Mouse (Mus musculus) limb, embryonic 14.5 days (tissue): ENCODE results near the gene Pltp. TPM values are rescaled to one million over a fixed set of nuclear protein-coding genes. Genes with fewer than 3 reads are reported as not detected.

Source experiments
- ATAC-seq: fragments of 200-750 bp; cut with Nextera tagmentation; 2 replicates; pipeline ENCODE4 v1.8.0; 2017; ENCODE audit warnings: low read depth, moderate number of reproducible peaks, moderate TSS enrichment; ENCODE audit not compliant: low FRiP score
- DNase-seq: peaks from one replicate; pipeline ENCODE4 v3.0.0-alpha.2; 2015; ENCODE audit warnings: low spot score
- H3K27ac ChIP-seq: fragments of 300-500 bp; sonication (generic); replicated peaks from 2 replicates; pipeline ENCODE4 v1.5.1; 2014; ENCODE audit warnings: low read depth, mild to moderate bottlenecking, low read length, moderate library complexity, mixed read lengths
- H3K27me3 ChIP-seq: fragments of 300-500 bp; sonication (generic); 2 replicates; pipeline ENCODE4 v1.6.1; 2014; ENCODE audit warnings: low read length, mixed read lengths; ENCODE audit not compliant: control insufficient read depth, insufficient read depth
- H3K36me3 ChIP-seq: fragments of 300-500 bp; sonication (generic); 2 replicates; pipeline ENCODE4 v1.6.1; 2014; ENCODE audit warnings: mild to moderate bottlenecking, low read length, moderate library complexity, mixed read lengths; ENCODE audit not compliant: control insufficient read depth, insufficient read depth
- H3K4me1 ChIP-seq: fragments of 300-500 bp; sonication (generic); 2 replicates; pipeline ENCODE4 v1.6.1; 2014; ENCODE audit warnings: antibody characterized with exemption, low read length, mixed read lengths; ENCODE audit not compliant: control insufficient read depth, insufficient read depth
- H3K4me2 ChIP-seq: fragments of 300-500 bp; sonication (generic); replicated peaks from 2 replicates; pipeline ENCODE4 v1.6.1; 2014; ENCODE audit warnings: low read depth, mild to moderate bottlenecking, low read length, moderate library complexity; ENCODE audit not compliant: severe bottlenecking
- H3K4me3 ChIP-seq: fragments of 300-500 bp; sonication (generic); replicated peaks from 2 replicates; pipeline ENCODE4 v1.5.1; 2014; ENCODE audit warnings: low read length
- H3K9ac ChIP-seq: fragments of 300-500 bp; sonication (generic); 2 replicates; pipeline ENCODE4 v1.6.1; 2014; ENCODE audit warnings: mild to moderate bottlenecking, low read depth, low read length, moderate library complexity; ENCODE audit not compliant: severe bottlenecking
- H3K9me3 ChIP-seq: fragments of 300-500 bp; sonication (generic); 2 replicates; pipeline ENCODE4 v1.6.1; 2016; ENCODE audit warnings: low read length; ENCODE audit not compliant: control insufficient read depth
- POLR2A ChIP-seq: fragments of 200-500 bp; IDR thresholded peaks from 2 replicates; pipeline ENCODE4 v1.8.0; 2012; ENCODE audit warnings: inconsistent platforms, mild to moderate bottlenecking, moderate library complexity, borderline replicate concordance; ENCODE audit not compliant: insufficient read depth, insufficient read length; ENCODE audit errors: extremely low read depth
- WGBS: fragments of 180-500 bp; shearing (Covaris S2); extraction: QIAGEN DNeasy Blood & Tissue Kit; methylation state at CpG from one replicate; pipeline ENCODE4 v1.1.7; 2014; 5-methylcytosine and 5-hydroxymethylcytosine counted together
- polyA plus RNA-seq, 2 experiments: library from polyadenylated mRNA; depleted of rRNA in 1 of 2; stranded (reverse) in 1 of 2; unstranded in 1 of 2; fragments of >200 nt; fragmentation: Nextera tagmentation in 1 of 2; extraction: Ambion mirVana in 1 of 2; gene quantifications; 2 replicates each; pipeline versions ENCODE4 v1.2.1 to v1.2.3; 2012 to 2014

The Pltp gene
- polyA plus RNA-seq, 2 experiments = 45.5 to 56.2 TPM

GRCm38 (mm10) chr2:164790451-164790850 is 67.1 kb downstream of the Pltp start:
- H3K4me1 ChIP-seq = peaks cover 7% of the 10 kb centered on the region; the same call in 1 of the 2 replicates
- H3K27ac ChIP-seq = no peak overlapping the region
- H3K27me3 ChIP-seq = no peaks in the 10 kb centered on the region
- 77% methylated on average over 4 of the region's 4 CpGs for WGBS
- no peak overlapping the region for H3K4me3 ChIP-seq
- ATAC-seq (no peak), DNase-seq (no peak)
- peaks cover 60% of the 10 kb centered on the region for H3K36me3 ChIP-seq
- no peaks in the 10 kb centered on the region for H3K9me3 ChIP-seq
- no peak for TF ChIP-seq POLR2A
- no peak overlapping the region for H3K4me2 ChIP-seq
- H3K9ac ChIP-seq = no peak overlapping the region

Other genes with a start within 250 kb of the Pltp start
- not detected in 2 replicates for gene Wfdc6b, start 244.2 kb downstream of the Pltp start, polyA plus RNA-seq (2012; rRNA removed)
- not detected in 2 replicates for gene Wfdc6b, start 244.2 kb downstream of the Pltp start, polyA plus RNA-seq (2014; fragmentation: Nextera tagmentation; extraction: Ambion mirVana)
- not detected in 2 replicates for gene Wfdc8, start 244.1 kb downstream of the Pltp start, polyA plus RNA-seq (2012; rRNA removed)
- not detected in 2 replicates for gene Wfdc8, start 244.1 kb downstream of the Pltp start, polyA plus RNA-seq (2014; fragmentation: Nextera tagmentation; extraction: Ambion mirVana)
- gene Wfdc16, start 218.9 kb downstream of the Pltp start, polyA plus RNA-seq (2012; rRNA removed) = not detected in 2 replicates
- not detected in 2 replicates for gene Wfdc16, start 218.9 kb downstream of the Pltp start, polyA plus RNA-seq (2014; fragmentation: Nextera tagmentation; extraction: Ambion mirVana)
- 0.31 and 0.37 TPM in 2 replicates for gene Wfdc10, start 201.7 kb downstream of the Pltp start, polyA plus RNA-seq (2012; rRNA removed)
- 0.68 TPM in 1 of 2 replicates, not detected in the other for gene Wfdc10, start 201.7 kb downstream of the Pltp start, polyA plus RNA-seq (2014; fragmentation: Nextera tagmentation; extraction: Ambion mirVana)
- gene Wfdc9, start 201.1 kb downstream of the Pltp start, polyA plus RNA-seq (2012; rRNA removed) = not detected in 2 replicates
- gene Wfdc9, start 201.1 kb downstream of the Pltp start, polyA plus RNA-seq (2014; fragmentation: Nextera tagmentation; extraction: Ambion mirVana) = not detected in 2 replicates
- not detected in 2 replicates for gene Wfdc11, start 183.6 kb downstream of the Pltp start, polyA plus RNA-seq (2012; rRNA removed)
- not detected in 2 replicates for gene Wfdc11, start 183.6 kb downstream of the Pltp start, polyA plus RNA-seq (2014; fragmentation: Nextera tagmentation; extraction: Ambion mirVana)
- gene Wfdc13, start 172.6 kb downstream of the Pltp start, polyA plus RNA-seq (2012; rRNA removed) = 0.06 and 0.08 TPM in 2 replicates
- gene Wfdc13, start 172.6 kb downstream of the Pltp start, polyA plus RNA-seq (2014; fragmentation: Nextera tagmentation; extraction: Ambion mirVana) = 0.18 TPM in 1 of 2 replicates, not detected in the other
- not detected in 2 replicates for gene Spint4, start 159.2 kb downstream of the Pltp start, polyA plus RNA-seq (2012; rRNA removed)
- gene Spint4, start 159.2 kb downstream of the Pltp start, polyA plus RNA-seq (2014; fragmentation: Nextera tagmentation; extraction: Ambion mirVana) = not detected in 2 replicates
- gene Spint5, start 142.4 kb downstream of the Pltp start, polyA plus RNA-seq (2012; rRNA removed) = not detected in 2 replicates
- not detected in 2 replicates for gene Spint5, start 142.4 kb downstream of the Pltp start, polyA plus RNA-seq (2014; fragmentation: Nextera tagmentation; extraction: Ambion mirVana)
- gene Wfdc3, start 111.8 kb downstream of the Pltp start, polyA plus RNA-seq (2012; rRNA removed) = 0.67 and 0.79 TPM in 2 replicates
- 0.37 and 0.50 TPM in 2 replicates for gene Wfdc3, start 111.8 kb downstream of the Pltp start, polyA plus RNA-seq (2014; fragmentation: Nextera tagmentation; extraction: Ambion mirVana)
- 46.0 and 58.6 TPM in 2 replicates for gene Dnttip1, start 111.7 kb downstream of the Pltp start, polyA plus RNA-seq (2012; rRNA removed)
- 70.1 and 70.6 TPM in 2 replicates for gene Dnttip1, start 111.7 kb downstream of the Pltp start, polyA plus RNA-seq (2014; fragmentation: Nextera tagmentation; extraction: Ambion mirVana)
- 293 and 329 TPM in 2 replicates for gene Ube2c, start 87.8 kb downstream of the Pltp start, polyA plus RNA-seq (2012; rRNA removed)
- gene Ube2c, start 87.8 kb downstream of the Pltp start, polyA plus RNA-seq (2014; fragmentation: Nextera tagmentation; extraction: Ambion mirVana) = 279 and 305 TPM in 2 replicates
- gene Tnnc2, start 77.7 kb downstream of the Pltp start, polyA plus RNA-seq (2012; rRNA removed) = 178 and 322 TPM in 2 replicates
- 273 and 401 TPM in 2 replicates for gene Tnnc2, start 77.7 kb downstream of the Pltp start, polyA plus RNA-seq (2014; fragmentation: Nextera tagmentation; extraction: Ambion mirVana)
- gene Snx21, start 71.9 kb downstream of the Pltp start, polyA plus RNA-seq (2012; rRNA removed) = 26.0 and 35.0 TPM in 2 replicates
- gene Snx21, start 71.9 kb downstream of the Pltp start, polyA plus RNA-seq (2014; fragmentation: Nextera tagmentation; extraction: Ambion mirVana) = 29.2 and 34.0 TPM in 2 replicates
- 31.5 and 41.2 TPM in 2 replicates for gene Acot8, start 52.8 kb downstream of the Pltp start, polyA plus RNA-seq (2012; rRNA removed)
- 14.0 and 15.2 TPM in 2 replicates for gene Acot8, start 52.8 kb downstream of the Pltp start, polyA plus RNA-seq (2014; fragmentation: Nextera tagmentation; extraction: Ambion mirVana)
- gene Zswim3, start 52.6 kb downstream of the Pltp start, polyA plus RNA-seq (2012; rRNA removed) = 4.3 and 4.9 TPM in 2 replicates
- gene Zswim3, start 52.6 kb downstream of the Pltp start, polyA plus RNA-seq (2014; fragmentation: Nextera tagmentation; extraction: Ambion mirVana) = 6.9 and 7.0 TPM in 2 replicates
- gene Zswim1, start 35.0 kb downstream of the Pltp start, polyA plus RNA-seq (2012; rRNA removed) = 9.1 and 11.2 TPM in 2 replicates
- 19.5 and 19.9 TPM in 2 replicates for gene Zswim1, start 35.0 kb downstream of the Pltp start, polyA plus RNA-seq (2014; fragmentation: Nextera tagmentation; extraction: Ambion mirVana)
- gene Spata25, start 29.2 kb downstream of the Pltp start, polyA plus RNA-seq (2012; rRNA removed) = 0.09 and 0.13 TPM in 2 replicates
- gene Spata25, start 29.2 kb downstream of the Pltp start, polyA plus RNA-seq (2014; fragmentation: Nextera tagmentation; extraction: Ambion mirVana) = not detected in 2 replicates
- gene Ctsa, start 24.8 kb downstream of the Pltp start, polyA plus RNA-seq (2012; rRNA removed) = 197 and 285 TPM in 2 replicates
- gene Ctsa, start 24.8 kb downstream of the Pltp start, polyA plus RNA-seq (2014; fragmentation: Nextera tagmentation; extraction: Ambion mirVana) = 147 and 163 TPM in 2 replicates
- gene Neurl2, start 24.3 kb downstream of the Pltp start, polyA plus RNA-seq (2012; rRNA removed) = 7.2 and 8.5 TPM in 2 replicates
- 5.5 and 7.6 TPM in 2 replicates for gene Neurl2, start 24.3 kb downstream of the Pltp start, polyA plus RNA-seq (2014; fragmentation: Nextera tagmentation; extraction: Ambion mirVana)
- gene Pcif1, start 21.6 kb upstream of the Pltp start, polyA plus RNA-seq (2012; rRNA removed) = 40.5 and 48.6 TPM in 2 replicates
- 66.4 and 73.0 TPM in 2 replicates for gene Pcif1, start 21.6 kb upstream of the Pltp start, polyA plus RNA-seq (2014; fragmentation: Nextera tagmentation; extraction: Ambion mirVana)
- 37.9 and 48.9 TPM in 2 replicates for gene Zfp335, start 54.0 kb upstream of the Pltp start, polyA plus RNA-seq (2012; rRNA removed)
- 13.7 and 17.7 TPM in 2 replicates for gene Zfp335, start 54.0 kb upstream of the Pltp start, polyA plus RNA-seq (2014; fragmentation: Nextera tagmentation; extraction: Ambion mirVana)
- 16.7 and 20.3 TPM in 2 replicates for gene Mmp9, start 83.1 kb upstream of the Pltp start, polyA plus RNA-seq (2012; rRNA removed)
- gene Mmp9, start 83.1 kb upstream of the Pltp start, polyA plus RNA-seq (2014; fragmentation: Nextera tagmentation; extraction: Ambion mirVana) = 13.6 and 19.1 TPM in 2 replicates
- 6.9 and 7.0 TPM in 2 replicates for gene Slc12a5, start 103.1 kb upstream of the Pltp start, polyA plus RNA-seq (2012; rRNA removed)
- 0.72 and 0.88 TPM in 2 replicates for gene Slc12a5, start 103.1 kb upstream of the Pltp start, polyA plus RNA-seq (2014; fragmentation: Nextera tagmentation; extraction: Ambion mirVana)
- gene Ncoa5, start 177.2 kb upstream of the Pltp start, polyA plus RNA-seq (2012; rRNA removed) = 77.3 and 86.3 TPM in 2 replicates
- 58.7 and 68.1 TPM in 2 replicates for gene Ncoa5, start 177.2 kb upstream of the Pltp start, polyA plus RNA-seq (2014; fragmentation: Nextera tagmentation; extraction: Ambion mirVana)
- gene Cd40, start 197.9 kb upstream of the Pltp start, polyA plus RNA-seq (2012; rRNA removed) = 9.7 and 11.7 TPM in 2 replicates
- 7.4 and 9.1 TPM in 2 replicates for gene Cd40, start 197.9 kb upstream of the Pltp start, polyA plus RNA-seq (2014; fragmentation: Nextera tagmentation; extraction: Ambion mirVana)
- gene 1700025C18Rik, start 233.0 kb upstream of the Pltp start, polyA plus RNA-seq (2012; rRNA removed) = not detected in 2 replicates
- not detected in 2 replicates for gene 1700025C18Rik, start 233.0 kb upstream of the Pltp start, polyA plus RNA-seq (2014; fragmentation: Nextera tagmentation; extraction: Ambion mirVana)